Mouse (Mus musculus) limb, embryonic 13.5 days (tissue): ENCODE results near the gene Grid1. TPM values are rescaled to one million over a fixed set of nuclear protein-coding genes. Genes with fewer than 3 reads are reported as not detected.

Experiments used
- ATAC-seq: fragments of 200-750 bp; cut with Nextera tagmentation; 2 replicates; pipeline ENCODE4 v1.8.0; 2017; ENCODE audit warnings: low read depth, moderate number of reproducible peaks, moderate TSS enrichment; ENCODE audit not compliant: low FRiP score
- H3K27ac ChIP-seq: fragments of 300-500 bp; sonication (generic); 2 replicates; pipeline ENCODE4 v1.5.1; 2015; ENCODE audit warnings: inconsistent platforms, mild to moderate bottlenecking, moderate library complexity
- H3K27me3 ChIP-seq: fragments of 300-500 bp; sonication (generic); 2 replicates; pipeline ENCODE4 v1.6.1; 2015; ENCODE audit warnings: mild to moderate bottlenecking, inconsistent platforms
- H3K36me3 ChIP-seq: fragments of 300-500 bp; sonication (generic); 2 replicates; pipeline ENCODE4 v1.6.1; 2015; ENCODE audit warnings: inconsistent platforms, mild to moderate bottlenecking, moderate library complexity
- H3K4me1 ChIP-seq: fragments of 300-500 bp; sonication (generic); 2 replicates; pipeline ENCODE4 v1.6.1; 2015; ENCODE audit warnings: inconsistent platforms
- H3K4me2 ChIP-seq: fragments of 300-500 bp; sonication (generic); replicated peaks from 2 replicates; pipeline ENCODE4 v1.6.1; 2015; ENCODE audit warnings: inconsistent platforms, mild to moderate bottlenecking, moderate library complexity
- H3K4me3 ChIP-seq: fragments of 300-500 bp; sonication (generic); 2 replicates; pipeline ENCODE4 v1.5.1; 2015; ENCODE audit warnings: moderate library complexity, mild to moderate bottlenecking, inconsistent platforms
- H3K9ac ChIP-seq: fragments of 300-500 bp; sonication (generic); 2 replicates; pipeline ENCODE4 v1.6.1; 2015; ENCODE audit warnings: mild to moderate bottlenecking, inconsistent platforms
- H3K9me3 ChIP-seq: fragments of 300-500 bp; sonication (generic); 2 replicates; pipeline ENCODE4 v1.6.1; 2016; ENCODE audit warnings: inconsistent platforms
- WGBS: fragments of 180-500 bp; shearing (Covaris S2); methylation state at CpG from one replicate; pipeline ENCODE4 v1.1.7; 2015; 5-methylcytosine and 5-hydroxymethylcytosine counted together
- polyA plus RNA-seq: library from polyadenylated mRNA; unstranded; fragments of >200 nt; fragmentation: Nextera tagmentation; extraction: Ambion mirVana; gene quantifications from 2 replicates; pipeline ENCODE4 v1.2.1, GENCODE M21; 2015

The Grid1 gene
- polyA plus RNA-seq, 1 experiment from 2014 or later: 0.50 TPM

GRCm38 (mm10) chr14:34972930-34973329 lies 153.0 kb downstream of the Grid1 start:
- Histone ChIP-seq H3K4me1 (no peaks in the 10 kb centered on the region), H3K4me2 (no peak overlapping the region), H3K27ac (no peak overlapping the region), H3K9me3 (no peaks in the 10 kb centered on the region), H3K36me3 (no peaks in the 10 kb centered on the region), H3K4me3 (no peak overlapping the region), H3K9ac (no peak overlapping the region), H3K27me3 (no peaks in the 10 kb centered on the region; the same call in 1 of the 2 replicates)
- no peak for ATAC-seq
- 75% methylated on average over 3 of the region's 3 CpGs for WGBS

- no peak for ATAC-seq
- Histone ChIP-seq H3K9me3 (no peaks in the 10 kb centered on the region), H3K27ac (no peak overlapping the region), H3K4me1 (no peaks in the 10 kb centered on the region), H3K27me3 (no peaks in the 10 kb centered on the region; the same call in 1 of the 2 replicates), H3K4me3 (no peak overlapping the region), H3K9ac (no peak overlapping the region), H3K36me3 (no peaks in the 10 kb centered on the region), H3K4me2 (no peak overlapping the region)
- WGBS: 24% methylated on average over 2 of the region's 2 CpGs
Observed at GRCm38 (mm10) chr14:34980756-34981155, 160.8 kb downstream of the Grid1 start.

GRCm38 (mm10) chr14:34989131-34989530 lies 169.2 kb downstream of the Grid1 start:
- Histone ChIP-seq H3K27ac (no peak overlapping the region), H3K9ac (no peak overlapping the region), H3K4me1 (no peaks in the 10 kb centered on the region), H3K4me3 (no peak overlapping the region), H3K27me3 (no peaks in the 10 kb centered on the region), H3K9me3 (no peaks in the 10 kb centered on the region), H3K36me3 (no peaks in the 10 kb centered on the region), H3K4me2 (no peak overlapping the region)
- WGBS: 73% methylated on average over 5 of the region's 5 CpGs
- no peak for ATAC-seq

GRCm38 (mm10) chr14:35006736-35007135 lies 186.8 kb downstream of the Grid1 start:
- ATAC-seq: no peak
- H3K27ac ChIP-seq: no peak overlapping the region
- H3K36me3 ChIP-seq: no peaks in the 10 kb centered on the region
- H3K4me3 ChIP-seq: no peak overlapping the region
- no peak overlapping the region for H3K9ac ChIP-seq
- H3K4me1 ChIP-seq: no peaks in the 10 kb centered on the region
- H3K4me2 ChIP-seq: no peak overlapping the region
- no peaks in the 10 kb centered on the region for H3K27me3 ChIP-seq
- H3K9me3 ChIP-seq: no peaks in the 10 kb centered on the region
- WGBS: 86% methylated on average over 7 of the region's 7 CpGs

- Histone ChIP-seq H3K9me3 (no peaks in the 10 kb centered on the region), H3K36me3 (no peaks in the 10 kb centered on the region), H3K27ac (no peak overlapping the region), H3K4me1 (no peaks in the 10 kb centered on the region), H3K4me2 (no peak overlapping the region), H3K4me3 (no peak overlapping the region), H3K9ac (no peak overlapping the region), H3K27me3 (no peaks in the 10 kb centered on the region)
- WGBS: 60% methylated on average over 3 of the region's 3 CpGs
- ATAC-seq: no peak
Observed at GRCm38 (mm10) chr14:35008674-35009073, 188.8 kb downstream of the Grid1 start.

GRCm38 (mm10) chr14:35009074-35009473 lies 189.2 kb downstream of the Grid1 start:
- H3K9ac ChIP-seq: no peak overlapping the region
- no peak for ATAC-seq
- WGBS: 14% methylated on average over 9 of the region's 9 CpGs

GRCm38 (mm10) chr14:35026686-35027085 lies 206.8 kb downstream of the Grid1 start:
- no peaks in the 10 kb centered on the region for H3K27me3 ChIP-seq
- 90% methylated on average over 8 of the region's 8 CpGs for WGBS
- no peak overlapping the region for H3K4me2 ChIP-seq
- H3K9me3 ChIP-seq: no peaks in the 10 kb centered on the region; the same call in 1 of the 2 replicates
- no peaks in the 10 kb centered on the region for H3K36me3 ChIP-seq
- H3K4me3 ChIP-seq: no peak overlapping the region
- no peak overlapping the region for H3K27ac ChIP-seq
- no peak for ATAC-seq
- H3K4me1 ChIP-seq: no peaks in the 10 kb centered on the region
- H3K9ac ChIP-seq: no peak overlapping the region

More at GRCm38 (mm10) chr14:35009074-35009473, 189.2 kb downstream of the Grid1 start:
- no peaks in the 10 kb centered on the region for H3K36me3 ChIP-seq
- no peak overlapping the region for H3K4me2 ChIP-seq
- H3K4me3 ChIP-seq: no peak overlapping the region
- no peak overlapping the region for H3K27ac ChIP-seq
- no peaks in the 10 kb centered on the region for H3K9me3 ChIP-seq
- H3K27me3 ChIP-seq: no peaks in the 10 kb centered on the region
- no peaks in the 10 kb centered on the region for H3K4me1 ChIP-seq

- Histone ChIP-seq H3K27ac (no peak overlapping the region), H3K4me3 (no peak overlapping the region), H3K4me2 (no peak overlapping the region), H3K36me3 (no peaks in the 10 kb centered on the region), H3K9me3 (no peaks in the 10 kb centered on the region; the same call in 1 of the 2 replicates), H3K4me1 (no peaks in the 10 kb centered on the region), H3K9ac (no peak overlapping the region), H3K27me3 (no peaks in the 10 kb centered on the region)
- no peak for ATAC-seq
- 57% methylated on average over 11 of the region's 11 CpGs for WGBS
Observed at GRCm38 (mm10) chr14:35027501-35028140, 207.7 kb downstream of the Grid1 start.

- 89% methylated on average over 2 of the region's 2 CpGs for WGBS
- Histone ChIP-seq H3K9me3 (no peaks in the 10 kb centered on the region; the same call in 1 of the 2 replicates), H3K9ac (no peak overlapping the region), H3K36me3 (no peaks in the 10 kb centered on the region), H3K4me2 (no peak overlapping the region), H3K4me3 (no peak overlapping the region), H3K4me1 (no peaks in the 10 kb centered on the region), H3K27ac (no peak overlapping the region), H3K27me3 (no peaks in the 10 kb centered on the region)
- ATAC-seq: no peak
Observed at GRCm38 (mm10) chr14:35029626-35030025, 209.7 kb downstream of the Grid1 start.

GRCm38 (mm10) chr14:35030271-35030670 lies 210.4 kb downstream of the Grid1 start:
- no peaks in the 10 kb centered on the region for H3K36me3 ChIP-seq
- H3K9me3 ChIP-seq: no peaks in the 10 kb centered on the region; the same call in 1 of the 2 replicates
- H3K4me2 ChIP-seq: no peak overlapping the region
- no peaks in the 10 kb centered on the region for H3K4me1 ChIP-seq
- ATAC-seq: no peak
- H3K4me3 ChIP-seq: no peak overlapping the region
- 79% methylated on average over 2 of the region's 2 CpGs for whole genome bisulfite sequencing
- H3K27me3 ChIP-seq: no peaks in the 10 kb centered on the region
- no peak overlapping the region for H3K9ac ChIP-seq
- no peak overlapping the region for H3K27ac ChIP-seq

- WGBS: 91% methylated on average over 1 of the region's 1 CpGs
- H3K4me2 ChIP-seq: no peak overlapping the region
- no peak overlapping the region for H3K4me3 ChIP-seq
- ATAC-seq: no peak
- no peak overlapping the region for H3K27ac ChIP-seq
- no peaks in the 10 kb centered on the region for H3K4me1 ChIP-seq
- no peaks in the 10 kb centered on the region for H3K27me3 ChIP-seq
- no peak overlapping the region for H3K9ac ChIP-seq
- no peaks in the 10 kb centered on the region for H3K36me3 ChIP-seq
- no peaks in the 10 kb centered on the region for H3K9me3 ChIP-seq
Observed at GRCm38 (mm10) chr14:35032283-35032682, 212.4 kb downstream of the Grid1 start.

GRCm38 (mm10) chr14:35044268-35044667 lies 224.4 kb downstream of the Grid1 start:
- no peaks in the 10 kb centered on the region for H3K36me3 ChIP-seq
- no peak overlapping the region for H3K4me3 ChIP-seq
- WGBS: 63% methylated on average over 5 of the region's 5 CpGs
- H3K9me3 ChIP-seq: no peaks in the 10 kb centered on the region
- no peaks in the 10 kb centered on the region for H3K4me1 ChIP-seq
- H3K27ac ChIP-seq: no peak overlapping the region
- ATAC-seq: no peak
- no peaks in the 10 kb centered on the region for H3K27me3 ChIP-seq
- H3K4me2 ChIP-seq: no peak overlapping the region
- no peak overlapping the region for H3K9ac ChIP-seq
